Mouse (Mus musculus) hindbrain, embryonic 15.5 days (tissue): ENCODE results near the gene Masp2. TPM values are rescaled to one million over a fixed set of nuclear protein-coding genes. Genes with fewer than 3 reads are reported as not detected.

Source experiments
- ATAC-seq: fragments of 200-750 bp; cut with Nextera tagmentation; 2 replicates; pipeline ENCODE4 v1.8.0; 2017; ENCODE audit warnings: low read depth, moderate number of reproducible peaks, moderate TSS enrichment; ENCODE audit not compliant: low FRiP score
- H3K27ac ChIP-seq: fragments of 300-500 bp; sonication (generic); replicated peaks from 2 replicates; pipeline ENCODE4 v1.5.1; 2015; ENCODE audit warnings: mild to moderate bottlenecking, inconsistent platforms
- H3K27me3 ChIP-seq: fragments of 300-500 bp; sonication (generic); 2 replicates; pipeline ENCODE4 v1.6.1; 2015; ENCODE audit warnings: control low read depth, inconsistent platforms
- H3K36me3 ChIP-seq: fragments of 300-500 bp; sonication (generic); 2 replicates; pipeline ENCODE4 v1.6.1; 2015; ENCODE audit warnings: control low read depth, inconsistent platforms
- H3K4me1 ChIP-seq: fragments of 300-500 bp; sonication (generic); replicated peaks from 2 replicates; pipeline ENCODE4 v1.6.1; 2015; ENCODE audit warnings: control low read depth, inconsistent platforms
- H3K4me2 ChIP-seq: fragments of 300-500 bp; sonication (generic); 2 replicates; pipeline ENCODE4 v1.6.1; 2015; ENCODE audit warnings: moderate library complexity, mild to moderate bottlenecking, inconsistent platforms
- H3K4me3 ChIP-seq: fragments of 300-500 bp; sonication (generic); 2 replicates; pipeline ENCODE4 v1.5.1; 2015; ENCODE audit warnings: mild to moderate bottlenecking, inconsistent platforms
- H3K9ac ChIP-seq: fragments of 300-500 bp; sonication (generic); 2 replicates; pipeline ENCODE4 v1.6.1; 2015; ENCODE audit warnings: inconsistent platforms
- H3K9me3 ChIP-seq: fragments of 300-500 bp; sonication (generic); 2 replicates; pipeline ENCODE4 v1.6.1; 2016; ENCODE audit warnings: control low read depth, inconsistent platforms
- WGBS: fragments of 180-500 bp; shearing (Covaris S2); methylation state at CpG from one replicate; pipeline ENCODE4 v1.1.7; 2015; 5-methylcytosine and 5-hydroxymethylcytosine counted together
- polyA plus RNA-seq: library from polyadenylated mRNA; unstranded; fragments of >200 nt; fragmentation: Nextera tagmentation; extraction: Ambion mirVana; gene quantifications from 2 replicates; pipeline ENCODE4 v1.2.1, GENCODE M21; 2015

The Masp2 gene
- polyA plus RNA-seq = 0.43 and 1.2 TPM in 2 replicates

DNA sequence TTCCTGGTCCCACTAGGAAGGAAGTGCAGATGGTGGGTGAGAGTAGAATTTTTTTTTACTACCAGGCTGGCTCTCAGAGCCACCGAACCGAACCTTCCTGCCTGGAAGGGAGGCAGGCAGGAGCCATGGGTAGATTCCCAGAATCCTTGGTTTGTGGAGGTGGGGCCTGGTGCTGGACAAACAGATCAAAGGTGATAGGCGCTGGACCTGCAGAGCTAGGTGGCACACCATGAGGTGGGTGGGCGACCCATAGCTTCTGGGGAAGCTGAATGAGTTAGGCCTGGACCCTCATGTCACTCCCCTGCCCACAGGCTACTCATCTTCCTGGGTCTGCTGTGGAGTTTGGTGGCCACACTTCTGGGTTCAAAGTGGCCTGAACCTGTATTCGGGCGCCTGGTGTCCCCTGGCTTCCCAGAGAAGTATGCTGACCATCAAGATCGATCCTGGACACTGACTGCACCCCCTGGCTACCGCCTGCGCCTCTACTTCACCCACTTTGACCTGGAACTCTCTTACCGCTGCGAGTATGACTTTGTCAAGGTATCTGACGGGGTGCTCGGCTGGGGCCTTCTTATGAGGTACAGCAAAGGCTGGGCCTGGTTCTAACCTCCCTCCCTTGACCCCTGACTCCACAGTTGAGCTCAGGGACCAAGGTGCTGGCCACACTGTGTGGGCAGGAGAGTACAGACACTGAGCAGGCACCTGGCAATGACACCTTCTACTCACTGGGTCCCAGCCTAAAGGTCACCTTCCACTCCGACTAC, at the start of gene Masp2:
Gene Masp2 (plus strand): TSS at position 198 of the 764 bp plus-strand sequence.
- Histone ChIP-seq H3K27me3 (no peaks in the 10 kb centered on the region), H3K27ac (no peak within 1 kb of the TSS), H3K36me3 (peaks cover 10% of the 10 kb centered on the region; the same call in 1 of the 2 replicates), H3K9ac (no peak within 1 kb of the TSS), H3K4me2 (no peak within 1 kb of the TSS), H3K4me3 (no peak within 1 kb of the TSS), H3K4me1 (no peaks in the 10 kb centered on the region), H3K9me3 (no peaks in the 10 kb centered on the region)
- 91% methylated on average over 14 of the region's 14 CpGs for WGBS
- no peak for ATAC-seq

DNA sequence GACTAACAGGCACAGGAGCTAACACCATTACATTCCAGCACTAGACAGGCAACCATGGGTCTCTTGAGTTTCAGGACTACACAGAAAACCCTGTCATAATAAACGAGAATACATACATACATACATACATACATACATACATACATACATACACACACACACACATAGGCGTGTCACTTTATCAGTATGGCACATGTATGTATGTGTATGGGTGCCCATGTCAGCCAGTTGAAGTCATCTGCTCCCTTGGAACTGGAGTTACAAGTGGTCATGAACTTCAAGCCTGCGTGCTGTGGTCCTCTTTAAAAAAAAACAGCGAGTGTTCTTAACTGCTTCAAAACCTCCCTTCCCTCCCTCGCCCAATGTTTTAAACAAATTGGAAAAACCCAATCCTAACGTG, 44.6 kb upstream of the Masp2 start:
- peaks cover 13% of the 10 kb centered on the region for H3K4me1 ChIP-seq
- no peaks in the 10 kb centered on the region for H3K9me3 ChIP-seq
- H3K36me3 ChIP-seq = peaks cover 66% of the 10 kb centered on the region
- H3K4me2 ChIP-seq = peak overlapping the region; percentile 56
- peak overlapping the region; percentile 98 for H3K27ac ChIP-seq
- peak overlapping the region; percentile 76 for H3K4me3 ChIP-seq
- no peaks in the 10 kb centered on the region for H3K27me3 ChIP-seq
- peak; percentile 28; the same call in 1 of the 2 replicates for ATAC-seq
- 31% methylated on average over 6 of the region's 6 CpGs for WGBS
- H3K9ac ChIP-seq = peak overlapping the region; percentile 90

DNA sequence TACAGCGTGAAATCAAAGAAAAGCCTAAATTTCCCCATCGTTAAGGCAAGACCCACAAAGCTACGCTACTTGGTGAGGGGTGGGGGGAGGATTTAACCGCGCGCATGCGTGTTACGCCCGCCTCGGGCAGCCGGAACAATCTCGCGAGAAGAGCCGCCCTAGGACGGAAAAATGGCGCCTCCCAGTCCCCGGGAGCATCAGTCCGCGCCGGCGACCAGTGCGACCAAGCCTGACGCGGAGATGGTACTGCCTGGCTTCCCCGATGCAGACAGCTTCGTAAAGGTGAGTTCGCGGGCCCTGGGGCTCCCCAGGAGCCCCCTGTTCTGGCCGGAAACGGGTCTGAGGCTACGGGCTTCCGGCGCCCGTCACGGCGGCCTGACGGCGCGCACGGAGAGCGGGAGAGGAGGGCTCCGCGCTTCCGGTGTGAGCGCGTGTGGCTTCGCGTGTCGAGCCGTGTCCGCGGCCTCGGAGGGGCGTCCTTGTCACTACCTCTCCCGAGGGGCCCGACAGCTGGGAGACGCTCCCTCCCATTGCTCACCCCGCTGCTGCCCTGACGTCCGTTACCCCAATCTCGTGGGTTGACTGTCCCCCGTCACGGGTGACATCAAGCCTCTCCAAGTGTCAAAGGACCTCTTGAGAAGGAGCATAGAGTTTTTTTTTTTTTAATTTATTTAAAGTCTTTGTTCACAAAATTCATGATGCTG, 43.9 kb upstream of the Masp2 start, which contains the start of gene Exosc10:
Gene Exosc10 (plus strand): TSS at position 133 of the 704 bp plus-strand sequence.
- Histone ChIP-seq H3K4me2 (peak within 1 kb of the TSS; percentile 56), H3K9ac (peak within 1 kb of the TSS; percentile 90), H3K4me3 (peak within 1 kb of the TSS; percentile 76), H3K27ac (peak within 1 kb of the TSS; percentile 98), H3K9me3 (no peaks in the 10 kb centered on the region), H3K4me1 (peaks cover 13% of the 10 kb centered on the region), H3K36me3 (peaks cover 66% of the 10 kb centered on the region), H3K27me3 (no peaks in the 10 kb centered on the region)
- peak; percentile 97 for ATAC-seq
- under 1% methylated on average over 61 of the region's 63 CpGs for WGBS

DNA sequence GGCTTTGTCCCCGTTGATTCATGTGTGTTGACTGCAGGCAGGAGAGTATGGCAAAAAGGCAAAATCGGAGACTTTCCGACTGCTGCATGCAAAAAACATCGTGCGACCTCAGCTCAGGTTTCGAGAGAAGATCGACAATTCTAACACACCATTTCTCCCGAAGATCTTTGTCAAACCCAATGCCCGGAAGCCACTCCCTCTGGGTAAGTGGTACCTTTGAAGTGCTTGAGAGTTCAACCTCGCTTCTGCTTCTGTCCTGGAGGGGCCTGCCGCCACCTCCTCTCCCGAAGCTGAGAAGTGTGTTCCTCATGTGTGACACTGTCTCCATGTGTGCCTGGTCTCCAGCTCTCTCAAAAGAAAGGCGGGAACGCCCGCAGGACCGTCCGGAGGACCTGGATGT, 39.7 kb upstream of the Masp2 start:
- H3K4me2 ChIP-seq = no peak overlapping the region
- no peak overlapping the region for H3K27ac ChIP-seq
- H3K36me3 ChIP-seq = peaks cover 76% of the 10 kb centered on the region
- H3K4me3 ChIP-seq = no peak overlapping the region
- no peaks in the 10 kb centered on the region for H3K9me3 ChIP-seq
- H3K27me3 ChIP-seq = no peaks in the 10 kb centered on the region
- peaks cover 11% of the 10 kb centered on the region for H3K4me1 ChIP-seq
- no peak overlapping the region for H3K9ac ChIP-seq
- WGBS = 96% methylated on average over 17 of the region's 17 CpGs
- ATAC-seq = no peak

DNA sequence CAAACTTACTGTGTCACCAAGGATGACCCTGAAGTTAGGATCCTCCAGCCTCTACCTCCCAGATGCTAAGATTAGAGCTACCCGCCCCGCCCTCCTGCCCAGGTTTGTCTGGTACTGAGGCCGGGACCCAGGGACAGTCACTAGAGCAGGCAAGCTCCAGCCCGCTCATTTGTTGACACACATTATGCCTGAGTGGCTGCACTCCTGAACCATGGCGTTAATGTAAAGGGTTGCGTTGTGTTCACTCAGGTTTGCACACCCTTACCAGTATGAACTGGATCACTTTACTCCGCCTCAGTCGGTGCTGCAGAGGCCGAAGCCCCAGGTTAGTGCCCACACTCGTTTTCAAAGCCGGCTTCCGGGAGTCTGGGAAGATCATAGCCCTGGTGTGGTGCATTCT, 38.8 kb upstream of the Masp2 start:
- Histone ChIP-seq H3K27me3 (no peaks in the 10 kb centered on the region), H3K4me3 (no peak overlapping the region), H3K9me3 (no peaks in the 10 kb centered on the region), H3K4me2 (no peak overlapping the region), H3K36me3 (peaks cover 85% of the 10 kb centered on the region), H3K27ac (no peak overlapping the region), H3K9ac (no peak overlapping the region), H3K4me1 (peaks cover 8% of the 10 kb centered on the region)
- whole genome bisulfite sequencing = 95% methylated on average over 12 of the region's 12 CpGs
- no peak for ATAC-seq

DNA sequence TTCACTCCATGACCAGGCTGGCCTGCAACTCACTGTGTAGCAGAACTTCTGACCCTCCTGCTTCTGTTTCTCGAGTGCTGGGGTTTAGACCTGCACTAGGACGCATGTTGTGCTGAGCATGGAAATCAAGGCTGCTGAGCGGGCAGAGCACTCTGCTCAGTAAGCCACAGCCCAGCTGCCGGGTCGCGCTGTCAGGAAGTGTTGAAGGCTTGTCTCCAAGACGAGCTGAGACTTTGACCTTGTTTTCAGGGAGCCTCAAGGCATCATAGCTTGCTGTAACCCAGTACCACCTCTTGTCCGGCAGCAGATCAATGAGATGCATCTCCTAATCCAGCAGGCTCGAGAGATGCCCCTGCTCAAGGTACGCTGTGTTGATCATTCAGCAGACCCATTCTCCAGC, 32.2 kb upstream of the Masp2 start:
- Histone ChIP-seq H3K4me1 (no peaks in the 10 kb centered on the region), H3K9ac (no peak overlapping the region), H3K4me3 (no peak overlapping the region), H3K27me3 (no peaks in the 10 kb centered on the region), H3K27ac (no peak overlapping the region), H3K36me3 (peaks cover 93% of the 10 kb centered on the region), H3K4me2 (no peak overlapping the region), H3K9me3 (no peaks in the 10 kb centered on the region)
- no peak for ATAC-seq
- WGBS = 91% methylated on average over 10 of the region's 10 CpGs

DNA sequence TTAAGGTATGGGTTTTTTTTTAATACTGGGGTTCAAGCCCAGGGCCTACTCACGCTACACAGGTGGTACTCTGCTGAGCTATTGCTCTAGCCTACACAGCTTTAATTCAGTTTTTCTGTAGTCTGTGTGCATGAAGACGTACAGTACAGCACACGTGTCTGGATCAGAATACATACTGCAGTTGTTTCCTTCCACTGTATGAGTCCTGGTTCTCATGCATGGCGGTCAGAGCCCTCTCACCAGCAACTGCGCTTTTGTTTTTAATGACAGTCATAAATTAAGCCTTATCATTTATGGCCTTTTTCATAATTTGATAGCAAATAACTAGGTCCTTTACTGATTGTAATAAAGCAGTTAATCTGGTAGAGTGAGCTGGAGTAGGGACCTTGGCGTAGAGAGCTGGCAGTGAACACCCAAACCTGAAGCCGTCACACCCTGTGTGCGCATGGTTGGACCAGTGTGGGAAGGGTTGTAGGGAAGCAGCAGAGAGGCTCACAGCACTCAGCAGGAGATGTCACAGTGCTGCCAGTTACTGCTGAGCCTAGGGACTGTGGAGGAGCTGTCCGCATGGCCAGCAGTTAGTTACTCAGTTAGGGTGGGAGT, 31.6 kb upstream of the Masp2 start:
- Histone ChIP-seq H3K4me3 (no peak overlapping the region), H3K9ac (no peak overlapping the region), H3K27ac (no peak overlapping the region), H3K9me3 (no peaks in the 10 kb centered on the region), H3K4me1 (no peaks in the 10 kb centered on the region), H3K36me3 (peaks cover 93% of the 10 kb centered on the region), H3K27me3 (no peaks in the 10 kb centered on the region), H3K4me2 (no peak overlapping the region)
- WGBS = 95% methylated on average over 9 of the region's 9 CpGs
- no peak for ATAC-seq

DNA sequence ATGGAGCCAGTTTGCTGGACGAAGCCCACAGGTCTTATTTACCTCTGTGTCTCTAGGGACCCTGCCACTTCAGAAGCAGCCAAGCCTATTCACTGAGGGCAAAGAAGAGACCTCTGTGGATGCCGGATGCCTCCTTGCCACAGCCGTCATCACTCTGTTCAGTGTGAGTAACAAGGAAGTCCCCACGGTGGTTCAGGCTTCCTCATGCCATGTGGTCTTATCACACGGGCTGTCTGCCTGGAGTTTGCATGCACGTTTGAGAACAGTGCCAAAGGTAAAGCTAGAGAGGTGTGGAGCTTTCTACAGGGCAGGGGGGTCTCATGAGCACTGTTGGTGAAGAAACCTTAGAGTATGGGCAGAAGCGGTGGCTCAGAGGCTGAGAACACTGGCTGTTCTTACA, 29.1 kb upstream of the Masp2 start:
- H3K4me2 ChIP-seq = no peak overlapping the region
- no peaks in the 10 kb centered on the region for H3K4me1 ChIP-seq
- no peaks in the 10 kb centered on the region for H3K27me3 ChIP-seq
- 95% methylated on average over 7 of the region's 7 CpGs for WGBS
- H3K9ac ChIP-seq = no peak overlapping the region
- H3K9me3 ChIP-seq = no peaks in the 10 kb centered on the region
- no peak overlapping the region for H3K27ac ChIP-seq
- ATAC-seq = no peak
- no peak overlapping the region for H3K4me3 ChIP-seq
- H3K36me3 ChIP-seq = peaks cover 90% of the 10 kb centered on the region

DNA sequence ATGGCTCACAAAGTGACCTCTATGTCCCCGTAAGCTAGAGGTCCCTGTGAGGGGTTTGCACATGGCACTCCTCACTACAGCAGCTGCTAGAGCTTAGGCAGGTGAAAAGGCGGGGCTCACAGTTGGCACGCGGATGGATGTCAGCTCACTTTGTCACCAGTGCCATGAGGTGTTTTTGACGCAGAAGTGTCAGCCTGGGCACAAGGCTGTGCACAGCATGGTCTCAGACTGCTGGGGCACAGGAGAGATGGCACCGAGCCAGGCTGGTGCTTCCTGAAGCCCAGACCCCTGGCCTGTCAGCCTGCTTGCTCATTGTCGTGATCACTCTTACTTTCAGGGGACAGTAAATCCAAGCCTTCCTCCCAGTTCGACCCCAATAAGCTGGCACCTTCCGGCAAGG, 21.6 kb upstream of the Masp2 start:
- Histone ChIP-seq H3K9ac (no peak overlapping the region), H3K4me3 (no peak overlapping the region), H3K4me1 (no peaks in the 10 kb centered on the region), H3K36me3 (peaks cover 62% of the 10 kb centered on the region), H3K4me2 (no peak overlapping the region), H3K27me3 (no peaks in the 10 kb centered on the region), H3K27ac (no peak overlapping the region), H3K9me3 (no peaks in the 10 kb centered on the region)
- 85% methylated on average over 9 of the region's 9 CpGs for WGBS
- no peak for ATAC-seq

DNA sequence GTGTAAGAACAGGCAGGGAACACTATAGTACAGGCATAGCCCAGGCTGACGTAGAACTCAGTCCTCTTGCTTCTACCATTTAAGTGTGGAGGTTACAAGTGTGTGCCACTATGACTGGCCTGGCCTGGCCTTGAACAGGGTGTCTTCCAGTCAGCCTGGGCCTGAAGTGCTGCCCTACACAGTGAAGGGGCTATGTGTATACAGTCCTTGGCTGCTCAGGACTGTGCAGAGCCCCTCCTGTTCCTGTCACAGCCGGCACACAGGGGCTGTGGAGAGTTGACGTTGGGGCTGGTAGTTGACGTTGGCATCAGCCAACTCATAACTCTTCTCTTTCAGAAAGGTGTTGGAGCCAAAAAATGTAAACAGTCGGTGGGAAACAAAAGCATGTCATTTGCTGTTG, 20.9 kb upstream of the Masp2 start:
- no peaks in the 10 kb centered on the region for H3K9me3 ChIP-seq
- H3K27me3 ChIP-seq = no peaks in the 10 kb centered on the region
- no peaks in the 10 kb centered on the region for H3K4me1 ChIP-seq
- no peak overlapping the region for H3K4me3 ChIP-seq
- no peak overlapping the region for H3K4me2 ChIP-seq
- ATAC-seq = no peak
- no peak overlapping the region for H3K27ac ChIP-seq
- WGBS = 91% methylated on average over 5 of the region's 5 CpGs
- H3K9ac ChIP-seq = no peak overlapping the region
- peaks cover 56% of the 10 kb centered on the region for H3K36me3 ChIP-seq

DNA sequence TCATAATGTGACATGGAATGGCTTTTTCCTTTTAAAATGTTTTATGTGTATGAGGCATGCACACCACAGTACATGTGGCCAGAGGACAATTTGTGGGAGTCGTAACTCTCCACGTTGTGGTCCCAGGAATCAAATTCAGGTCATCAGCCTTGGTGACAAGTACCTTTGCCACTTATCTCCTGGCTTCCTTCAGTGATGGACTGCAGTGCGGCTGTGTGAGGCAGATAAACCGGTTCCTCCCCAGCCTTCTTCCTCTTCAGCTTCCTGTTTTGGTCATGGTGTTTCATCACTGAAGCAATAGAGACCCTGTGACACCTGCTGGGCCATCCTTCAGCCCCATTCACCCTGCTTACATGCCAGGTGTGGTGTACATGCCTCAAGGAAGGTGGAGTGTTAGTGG, 19.1 kb upstream of the Masp2 start:
- no peak overlapping the region for H3K27ac ChIP-seq
- H3K9me3 ChIP-seq = no peaks in the 10 kb centered on the region
- peaks cover 40% of the 10 kb centered on the region for H3K36me3 ChIP-seq
- H3K4me2 ChIP-seq = no peak overlapping the region
- H3K4me1 ChIP-seq = no peaks in the 10 kb centered on the region
- no peak for ATAC-seq
- 94% methylated on average over 4 of the region's 4 CpGs for WGBS
- no peak overlapping the region for H3K4me3 ChIP-seq
- no peaks in the 10 kb centered on the region for H3K27me3 ChIP-seq
- H3K9ac ChIP-seq = no peak overlapping the region

DNA sequence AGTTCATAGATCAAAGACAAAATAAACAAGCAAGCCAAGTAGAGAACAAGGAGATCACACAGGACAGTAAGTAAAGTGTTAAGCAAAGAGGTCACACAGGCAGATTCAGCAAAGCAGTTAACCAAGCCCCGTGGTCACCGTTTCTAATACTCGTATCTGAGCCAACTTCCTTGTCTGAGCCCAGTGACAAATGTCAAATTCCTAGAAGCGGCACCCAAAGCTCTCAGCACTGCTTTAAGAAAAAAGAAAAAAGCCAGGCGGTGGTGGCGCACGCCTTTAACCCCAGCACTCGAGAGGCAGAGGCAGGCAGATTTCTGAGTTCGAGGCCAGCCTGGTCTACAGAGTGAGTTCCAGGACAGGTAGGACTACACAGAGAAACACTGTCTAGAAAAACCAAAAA, 15.7 kb upstream of the Masp2 start:
- Histone ChIP-seq H3K4me1 (peaks cover 5% of the 10 kb centered on the region), H3K9me3 (no peaks in the 10 kb centered on the region), H3K4me3 (no peak overlapping the region), H3K4me2 (no peak overlapping the region), H3K27ac (no peak overlapping the region), H3K36me3 (peaks cover 13% of the 10 kb centered on the region), H3K27me3 (no peaks in the 10 kb centered on the region), H3K9ac (no peak overlapping the region)
- no peak for ATAC-seq
- 83% methylated on average over 9 of the region's 9 CpGs for WGBS
